Mouse (Mus musculus) gonadal fat pad, adult 2 months (tissue): ENCODE results near the gene Ccdc6. TPM values are rescaled to one million over a fixed set of nuclear protein-coding genes. Genes with fewer than 3 reads are reported as not detected.

Experiments
- DNase-seq: peaks from one replicate; pipeline ENCODE4 v3.0.0-alpha.2; 2012; ENCODE audit warnings: low read depth
- polyA plus RNA-seq: library from polyadenylated mRNA; depleted of rRNA; stranded (reverse); fragments of >200 nt; gene quantifications from 2 replicates; pipeline ENCODE4 v1.2.3, GENCODE M21; 2012

Gene Ccdc6
- polyA plus RNA-seq, 1 experiment: 28.7 TPM

DNA sequence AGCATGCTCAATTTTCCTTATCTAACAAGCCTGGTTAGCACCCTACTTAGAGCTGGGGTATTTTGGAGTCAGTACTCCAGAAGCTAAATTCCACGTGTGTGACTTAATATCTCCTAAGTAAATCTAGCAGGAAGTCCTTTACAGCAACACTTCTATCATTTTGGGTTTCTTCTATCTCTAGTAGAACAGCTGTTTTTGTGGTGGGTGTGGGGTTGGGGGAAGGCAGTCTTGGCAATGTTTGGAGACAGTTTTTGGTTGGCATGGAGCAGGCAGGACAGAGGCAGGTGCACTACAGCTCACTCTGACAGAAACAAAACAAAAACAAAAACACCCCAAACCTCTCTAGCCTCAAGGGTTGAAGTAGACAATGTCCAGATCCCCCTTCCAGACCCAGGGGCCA, 3.1 kb upstream of the Ccdc6 start:
- DNase-seq: no peak

DNA sequence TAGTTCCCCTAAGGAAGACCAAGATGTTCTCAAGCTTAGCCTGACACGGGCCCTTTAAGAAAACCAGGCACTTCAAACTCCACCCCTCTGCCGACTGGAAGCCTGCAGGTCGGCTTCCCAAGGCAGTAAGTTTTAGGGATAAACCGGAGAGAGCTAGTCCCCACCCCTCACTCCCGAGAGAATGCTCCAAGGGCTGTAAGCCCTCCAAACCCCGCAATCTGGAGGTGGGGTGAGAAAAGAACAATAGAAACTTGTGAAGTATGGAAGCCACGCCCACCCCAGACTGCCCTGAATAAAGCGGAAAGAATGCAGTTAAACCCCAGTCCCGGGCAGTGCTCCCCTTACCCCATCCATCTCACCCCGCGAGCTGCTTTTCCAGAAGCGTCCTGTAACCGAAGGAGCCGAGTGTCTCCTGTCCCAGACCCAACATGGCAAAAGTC, 1.9 kb upstream of the Ccdc6 start:
- DNase-seq: no peak

DNA sequence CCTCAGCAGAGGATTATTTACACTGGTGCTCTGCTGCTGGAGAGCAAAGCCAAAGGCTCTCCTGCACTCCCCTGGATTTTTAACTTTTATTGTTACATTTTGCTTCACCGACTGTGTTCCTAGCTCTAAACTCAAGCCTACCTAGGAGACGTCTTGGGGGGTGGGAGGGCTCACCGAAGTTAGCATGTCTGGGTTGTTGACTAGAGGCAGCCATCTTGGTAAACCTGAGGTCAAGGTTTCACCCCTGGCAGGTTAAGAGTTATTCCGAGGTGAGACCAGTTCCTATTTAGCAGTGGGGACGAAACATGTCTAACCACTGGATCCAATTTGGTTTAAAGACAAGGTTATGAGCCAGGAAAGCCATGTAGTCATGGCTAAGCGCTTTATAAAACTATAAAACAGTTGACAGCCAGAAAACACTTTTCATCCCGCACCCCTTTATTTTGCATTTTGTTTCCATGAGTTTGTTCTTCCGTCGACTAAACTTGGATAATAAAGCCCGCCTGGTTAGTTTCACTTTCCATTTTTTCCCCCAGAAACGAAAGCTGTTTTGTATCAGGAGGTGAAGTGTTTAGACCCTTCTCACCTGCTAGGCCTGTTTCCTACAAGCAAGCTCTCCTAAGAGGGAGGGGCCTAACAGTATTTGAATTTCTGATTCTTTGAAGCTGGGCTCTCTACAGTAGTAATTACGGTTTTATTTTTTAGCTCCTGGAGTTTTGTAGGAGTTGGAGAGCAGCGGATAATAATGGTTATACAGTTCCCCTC, 1.2 kb upstream of the Ccdc6 start:
- no peak for DNase-seq

DNA sequence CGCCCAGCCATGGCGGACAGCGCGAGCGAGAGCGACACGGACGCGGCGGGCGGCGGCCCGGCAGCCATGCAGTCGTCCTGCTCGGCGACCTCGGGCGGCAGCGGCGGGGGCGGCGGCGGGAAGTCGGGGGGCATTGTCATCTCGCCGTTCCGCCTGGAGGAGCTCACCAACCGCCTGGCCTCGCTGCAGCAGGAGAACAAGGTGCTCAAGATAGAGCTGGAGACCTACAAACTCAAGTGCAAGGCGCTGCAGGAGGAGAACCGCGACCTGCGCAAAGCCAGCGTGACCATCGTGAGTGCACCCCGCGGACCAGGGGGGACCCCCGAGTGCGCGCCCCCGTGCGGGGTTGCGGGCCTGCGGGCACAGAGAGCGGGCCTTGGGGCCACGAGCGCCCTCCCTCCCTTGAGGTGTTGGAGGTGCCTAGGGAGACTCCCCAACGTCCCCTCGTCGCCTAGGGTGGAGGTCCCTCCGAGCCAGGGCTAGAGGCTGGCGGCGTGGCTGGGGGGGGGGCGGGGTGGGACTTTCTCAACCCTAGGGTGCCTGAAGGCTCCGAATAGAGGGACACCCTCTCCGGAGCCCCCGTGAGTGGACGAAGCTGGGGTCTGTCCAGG, 475 bp downstream of the Ccdc6 start:
- no peak for DNase-seq

DNA sequence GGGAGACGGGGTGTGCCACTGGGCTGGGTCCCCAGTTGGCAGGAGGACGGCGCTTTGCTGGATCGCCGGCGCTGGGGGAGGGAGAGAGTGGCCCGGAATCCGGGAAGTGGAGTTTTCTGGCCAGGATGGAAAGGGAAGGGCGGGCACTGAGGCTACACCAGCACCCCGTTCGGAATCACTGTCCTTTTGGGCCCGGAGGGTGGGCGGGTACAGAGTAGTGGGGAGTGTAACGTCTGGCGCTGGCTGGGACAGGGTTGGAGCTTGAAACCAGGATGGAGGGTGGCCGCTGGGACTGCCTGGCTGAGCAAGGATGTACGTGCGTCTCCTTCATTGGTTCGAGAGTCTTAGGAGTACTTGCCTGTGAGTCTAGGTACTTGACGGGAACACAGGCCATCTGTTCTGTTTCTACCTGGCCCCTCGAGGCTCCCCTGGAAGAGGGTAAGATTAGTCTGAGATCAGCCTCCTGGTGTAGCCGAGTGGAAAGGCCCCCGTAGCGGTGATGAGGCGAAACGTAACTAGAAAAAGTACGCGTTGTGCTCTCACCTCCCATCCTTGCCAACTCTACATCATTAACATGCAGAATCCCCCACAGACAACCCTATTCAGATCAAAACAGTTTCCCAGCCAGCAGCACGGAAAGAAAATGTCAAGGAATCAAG, 1.1 kb downstream of the Ccdc6 start:
- no peak for DNase-seq

DNA sequence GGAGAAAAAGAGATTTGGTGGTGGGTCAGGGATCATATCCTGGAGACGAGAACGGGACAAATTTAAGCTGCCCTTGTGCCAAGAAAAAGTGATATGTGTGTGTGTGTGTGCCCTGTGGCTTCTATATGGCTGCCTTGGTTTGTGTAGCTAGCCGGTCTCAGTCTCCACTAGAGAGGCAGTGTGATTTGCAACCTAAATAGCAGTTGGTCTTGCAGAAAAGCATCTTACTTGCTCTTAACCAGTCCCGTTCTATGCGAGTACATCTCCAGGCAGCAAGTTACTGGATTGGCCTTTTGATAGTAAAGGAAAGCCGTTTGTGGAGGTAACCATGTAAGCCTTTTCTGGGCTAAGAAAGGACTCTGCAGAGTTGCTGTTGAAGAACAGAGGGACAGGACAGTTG, 1.7 kb downstream of the Ccdc6 start:
- DNase-seq: no peak

DNA sequence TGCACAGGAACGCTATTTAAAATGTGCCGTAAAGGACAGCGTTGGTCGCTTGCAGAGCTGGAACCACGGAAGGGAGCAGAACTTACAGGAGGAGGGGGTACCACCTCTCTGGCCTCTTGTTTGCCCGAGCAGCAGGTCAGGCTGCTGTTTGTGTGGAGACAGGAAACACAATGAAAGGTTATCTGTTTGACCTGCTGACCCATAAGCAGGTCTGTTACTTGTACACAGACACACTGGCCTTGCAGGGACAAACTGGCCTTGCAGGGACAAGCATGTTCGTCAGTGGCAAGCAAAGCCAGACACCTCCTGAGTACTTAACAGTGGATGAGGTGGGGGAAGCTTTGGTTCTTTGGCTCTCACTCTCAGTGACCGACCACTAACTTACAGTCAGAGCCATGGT, 2.1 kb downstream of the Ccdc6 start:
- no peak for DNase-seq

DNA sequence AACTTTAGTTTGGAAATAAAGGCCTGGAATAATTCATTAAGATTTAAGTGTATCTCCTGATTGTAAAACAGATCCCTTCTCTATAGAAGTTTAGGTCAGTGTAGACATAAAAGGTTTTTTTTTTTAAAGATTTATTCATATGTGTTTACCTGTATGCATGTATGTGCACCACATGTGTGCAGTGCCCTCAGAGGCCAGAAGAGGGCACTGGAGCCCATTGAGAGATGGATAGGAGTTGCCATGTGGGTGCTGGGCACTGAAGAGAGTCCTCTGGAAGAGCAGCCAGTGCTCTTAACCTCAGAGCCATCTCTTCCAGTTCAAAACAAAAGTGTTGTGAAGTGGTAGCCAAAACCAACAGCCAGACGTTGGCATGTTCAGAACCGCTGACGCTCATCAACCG, 5.2 kb downstream of the Ccdc6 start:
- no peak for DNase-seq

DNA sequence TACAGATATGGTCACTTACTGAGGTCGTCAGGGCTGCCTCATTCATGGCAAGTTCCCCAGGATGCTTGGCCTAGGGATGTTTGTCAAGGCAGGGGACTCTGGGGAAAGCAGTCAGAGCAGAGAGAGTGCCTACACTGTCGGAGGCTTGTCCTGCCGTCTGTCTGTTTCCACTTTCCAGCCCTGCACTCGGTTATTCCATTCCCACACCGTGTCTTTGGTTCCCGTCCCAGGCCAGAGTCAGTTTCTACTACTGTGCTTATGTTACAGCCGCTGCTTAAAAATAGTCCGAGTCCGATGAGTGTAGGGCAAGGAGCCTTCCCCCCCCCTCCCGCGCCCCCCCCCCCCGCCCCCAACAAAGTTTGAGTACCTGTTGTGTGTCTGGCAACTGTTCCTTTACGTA, 11.1 kb downstream of the Ccdc6 start:
- DNase-seq: no peak

DNA sequence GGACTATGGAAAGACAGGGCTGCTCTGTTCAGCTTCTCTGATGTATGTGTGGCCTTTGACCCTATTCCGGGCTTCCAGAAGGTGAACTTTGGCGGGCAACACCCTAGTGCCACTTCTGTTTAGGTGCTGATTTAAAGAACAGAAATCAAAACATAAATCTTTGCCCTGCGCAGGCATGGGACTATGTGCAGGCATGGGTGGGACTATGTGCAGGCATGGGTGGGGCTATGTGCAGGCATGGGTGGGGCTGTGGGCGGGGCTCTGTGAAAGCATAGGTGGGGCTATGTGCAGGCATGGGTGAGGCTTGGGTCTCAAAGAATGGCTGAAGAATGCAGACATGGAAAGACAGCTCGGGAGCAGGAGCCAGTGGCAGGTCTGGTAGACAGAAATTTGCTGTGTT, 13.1 kb downstream of the Ccdc6 start:
- DNase-seq: no peak

DNA sequence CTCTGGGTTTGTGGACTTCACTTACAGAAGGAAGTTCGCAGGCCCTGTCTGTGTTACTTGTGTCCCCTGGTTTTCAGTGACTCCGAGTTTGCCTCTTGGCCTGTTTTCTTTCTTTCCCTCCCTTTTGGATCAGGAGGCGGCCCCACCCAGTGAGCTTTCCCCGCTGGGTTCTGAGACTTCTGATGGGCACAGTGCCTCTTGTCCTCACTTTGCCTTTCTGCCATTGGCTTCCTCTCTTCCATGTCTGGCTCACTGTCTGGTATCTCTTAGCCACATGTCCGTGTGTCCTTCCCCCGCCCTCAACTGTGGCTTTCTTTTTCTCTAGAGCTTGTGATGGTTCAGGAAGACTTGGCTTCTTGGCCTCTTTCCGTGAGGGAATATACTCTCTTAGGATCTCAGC, 13.9 kb downstream of the Ccdc6 start:
- DNase-seq: no peak

DNA sequence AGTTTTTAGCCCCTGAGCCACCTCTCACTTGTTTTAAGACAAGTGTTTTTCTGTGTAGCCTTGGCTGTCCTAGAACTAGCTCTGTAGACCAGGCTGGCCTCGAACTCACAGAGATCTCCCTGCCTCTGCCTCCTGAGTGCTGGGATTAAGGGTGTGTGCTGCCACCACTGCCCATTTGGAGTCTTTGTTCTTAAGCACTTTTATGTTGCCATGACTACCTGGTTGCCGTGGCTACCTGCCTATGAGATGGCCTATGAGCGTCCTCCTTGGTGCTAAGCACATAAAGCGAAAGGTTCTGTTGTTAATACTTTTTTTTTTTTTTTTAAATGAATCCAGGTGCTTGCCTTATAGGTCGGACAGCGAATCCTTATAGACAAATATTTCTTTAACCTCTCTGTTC, 14.7 kb downstream of the Ccdc6 start:
- DNase-seq: no peak

DNA sequence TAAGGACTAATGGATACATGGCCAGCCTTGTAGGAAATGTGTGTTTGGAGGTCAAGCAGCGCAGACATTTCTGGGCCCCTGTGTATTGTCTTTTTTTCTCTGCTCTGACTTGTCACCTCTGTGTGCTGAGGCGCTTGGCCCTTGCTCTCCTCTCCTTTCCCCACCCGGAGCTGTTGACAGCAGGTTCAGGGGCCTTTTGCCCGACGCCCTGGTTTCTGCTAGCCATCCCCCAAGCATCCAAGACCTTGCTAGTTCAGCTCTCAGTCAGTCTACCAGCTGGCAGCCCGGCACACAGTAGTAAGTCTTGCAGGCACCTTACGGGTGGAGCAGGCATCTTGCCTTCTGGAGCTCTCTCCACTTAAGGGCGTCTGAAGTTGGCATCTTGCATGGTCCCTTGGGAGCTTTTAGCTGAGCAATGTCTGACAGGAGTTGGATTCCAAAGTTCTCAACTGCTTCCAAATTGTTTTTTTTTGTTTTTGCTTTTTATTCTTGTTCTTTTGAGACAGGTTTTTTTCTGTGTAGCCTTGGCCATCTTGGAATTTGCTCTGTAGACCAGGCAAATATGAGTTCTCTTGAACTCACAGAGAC, 17.2 kb downstream of the Ccdc6 start:
- no peak for DNase-seq

DNA sequence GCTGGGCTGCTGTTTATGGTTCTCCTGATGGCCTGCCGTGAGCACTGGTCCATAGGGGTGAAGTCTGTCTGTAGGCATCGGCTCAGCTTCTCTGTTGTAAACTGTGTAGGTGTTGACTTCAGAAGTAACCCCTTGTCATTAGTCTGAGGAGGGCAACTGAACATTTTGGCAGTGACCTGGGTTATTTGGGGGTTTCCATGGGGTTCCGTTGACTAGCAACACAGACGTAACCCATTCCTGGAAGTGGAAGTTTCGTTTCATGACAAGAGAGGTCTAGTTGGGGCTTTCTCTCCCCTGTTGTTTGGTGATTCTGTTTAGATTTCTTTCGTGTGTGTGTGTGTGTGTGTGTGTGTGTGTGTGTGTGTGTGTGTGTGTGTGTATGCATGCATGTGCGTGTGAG, 19.5 kb downstream of the Ccdc6 start:
- DNase-seq: no peak

DNA sequence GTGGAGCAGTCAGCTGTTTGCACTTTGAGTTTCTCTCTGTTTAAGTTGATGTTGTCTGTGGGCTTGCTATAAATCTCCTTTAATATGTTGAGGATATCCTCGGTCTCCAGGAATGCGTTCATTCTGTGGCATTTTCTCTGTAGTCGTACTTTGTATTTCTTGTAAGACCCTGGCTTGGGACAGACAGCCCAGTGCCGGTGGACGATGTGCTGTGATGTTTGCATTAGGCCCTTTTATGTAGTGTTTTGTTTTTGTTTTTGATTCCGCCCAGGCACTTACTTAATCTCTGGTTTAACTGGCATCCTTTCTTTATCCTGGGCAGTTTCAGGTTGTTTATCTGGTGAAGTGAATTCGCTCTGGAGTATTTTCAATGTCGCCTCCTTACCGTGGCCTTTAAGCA, 22.5 kb downstream of the Ccdc6 start:
- no peak for DNase-seq

DNA sequence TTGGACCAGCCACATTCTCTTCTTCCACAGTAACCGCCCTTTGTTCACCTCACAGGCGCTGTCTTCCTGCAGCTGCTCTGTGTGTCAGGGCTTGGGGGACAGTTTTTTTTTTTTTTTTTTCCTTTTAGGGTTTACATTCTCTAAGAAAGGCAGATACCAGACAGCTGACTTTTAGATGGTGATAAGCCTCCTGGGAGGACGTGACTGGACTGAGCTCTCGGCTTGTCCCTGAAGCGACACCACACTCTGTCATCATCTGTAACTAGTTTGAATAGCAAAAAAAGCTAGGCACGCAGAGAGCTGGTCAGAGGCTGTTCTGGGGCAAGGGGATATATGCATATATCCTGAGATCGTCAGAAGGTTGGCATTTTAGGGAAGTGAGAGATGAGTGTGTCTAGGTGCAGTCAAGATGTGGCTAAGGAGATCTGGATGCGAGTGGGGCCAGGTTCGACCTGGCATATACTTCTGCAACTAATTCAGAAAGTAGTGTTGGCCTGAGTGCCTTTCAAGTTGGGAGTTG, 23.0 kb downstream of the Ccdc6 start:
- DNase-seq: no peak

DNA sequence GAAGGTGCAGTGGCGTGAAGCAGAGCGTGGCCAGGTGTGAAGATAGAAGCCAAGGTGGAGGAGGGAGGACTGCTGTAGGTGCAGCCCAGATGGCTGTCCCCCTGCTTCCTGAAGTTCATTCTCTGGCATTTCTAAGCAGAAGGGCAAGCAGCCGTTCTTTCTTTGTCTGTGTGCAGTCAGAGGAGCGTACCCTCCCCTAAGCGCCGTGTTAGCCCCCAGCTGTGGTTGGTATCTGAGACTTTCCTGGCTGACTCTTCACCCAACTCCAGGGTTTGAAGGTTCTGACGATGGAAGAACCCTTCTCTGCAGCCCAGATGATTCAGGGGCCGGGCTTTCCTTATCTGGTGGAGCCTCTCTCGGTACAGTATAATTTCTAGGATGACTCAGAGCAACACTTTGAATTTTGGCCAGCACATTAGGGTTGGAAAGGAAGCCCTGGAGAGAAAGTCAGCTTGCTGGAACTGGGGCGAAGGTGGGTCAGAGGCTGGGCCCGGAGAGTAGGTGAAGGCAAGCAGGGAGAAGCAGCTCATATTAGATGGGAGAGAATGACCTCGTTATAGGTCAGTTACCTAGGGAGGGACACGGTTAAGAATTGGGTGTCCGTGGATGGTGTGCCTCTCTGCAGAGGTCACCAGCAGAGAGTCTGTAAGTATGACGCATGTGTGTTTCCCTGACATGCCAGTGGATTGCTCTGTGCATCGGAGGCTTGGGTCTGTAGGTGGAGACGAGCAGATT, 23.9 kb downstream of the Ccdc6 start:
- no peak for DNase-seq

DNA sequence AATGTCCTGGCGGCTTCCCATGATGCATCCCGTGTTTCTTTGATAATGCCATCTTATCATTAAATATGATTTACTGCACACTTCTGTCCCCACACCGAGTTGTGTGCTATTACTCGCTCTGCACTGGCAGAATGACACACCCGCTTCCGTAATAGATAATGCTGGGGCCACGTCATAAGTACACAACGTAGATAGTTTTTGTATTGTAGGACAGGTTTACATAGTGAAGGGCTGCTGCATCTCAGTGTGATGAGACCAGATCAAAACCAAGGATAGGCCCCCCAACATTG, 24.4 kb downstream of the Ccdc6 start:
- no peak for DNase-seq

DNA sequence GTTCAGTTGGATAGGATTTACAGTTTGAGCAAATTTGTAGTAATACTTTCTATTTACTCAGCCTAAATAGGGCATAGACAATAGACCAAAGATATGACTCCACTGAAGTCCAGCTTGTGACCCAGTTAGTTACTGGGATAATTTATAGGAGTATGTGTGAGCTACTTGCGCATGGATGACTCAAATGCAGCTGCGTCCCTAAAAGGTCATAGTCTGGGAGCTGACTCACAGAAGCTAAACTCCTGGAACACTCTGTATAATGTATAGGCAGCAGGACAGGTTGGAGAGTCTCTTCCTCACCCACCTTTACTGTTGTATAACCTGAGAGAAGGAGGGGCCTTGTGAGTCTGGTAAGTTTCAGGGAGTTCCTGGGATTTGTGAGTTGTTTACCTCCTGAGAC, 26.5 kb downstream of the Ccdc6 start:
- no peak for DNase-seq

DNA sequence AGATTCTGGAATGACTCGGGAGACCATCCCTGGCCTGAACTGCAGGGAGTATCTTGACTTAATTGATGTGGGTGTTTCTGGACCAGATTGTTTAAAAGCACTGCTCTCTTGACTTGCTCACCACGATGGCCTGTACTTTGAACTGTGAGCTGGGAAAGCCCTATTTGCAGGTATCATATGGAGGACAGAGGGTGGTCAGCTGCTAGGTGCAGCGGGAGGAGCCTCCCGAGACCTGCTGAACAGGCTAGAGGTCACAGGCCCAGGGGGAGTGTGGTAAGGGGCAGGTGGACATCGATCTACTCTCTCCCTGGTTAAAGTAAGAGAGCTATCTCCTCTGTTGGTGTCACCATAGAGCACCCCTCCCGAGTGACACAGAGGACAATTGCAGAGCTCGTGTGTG, 28.6 kb downstream of the Ccdc6 start:
- DNase-seq: no peak

DNA sequence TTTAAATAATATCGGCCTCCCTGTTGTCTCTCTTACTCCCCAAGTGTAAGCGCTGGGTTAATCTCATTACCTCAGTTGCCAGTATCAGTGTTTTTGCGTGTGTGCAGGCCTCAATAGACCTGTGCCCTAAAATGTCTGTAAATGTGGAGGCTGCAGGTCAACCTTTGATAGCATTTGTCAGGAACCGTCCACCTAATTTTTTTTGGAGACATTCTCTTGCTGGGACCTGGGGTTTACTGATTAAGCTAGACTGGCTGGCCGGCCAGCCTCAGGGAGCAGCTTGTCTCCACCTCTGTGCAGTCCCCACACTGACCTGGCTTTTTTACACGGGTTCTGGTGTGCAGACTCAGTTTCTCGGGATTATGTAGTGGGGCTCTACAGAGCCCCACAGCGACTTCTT, 30.4 kb downstream of the Ccdc6 start:
- no peak for DNase-seq

DNA sequence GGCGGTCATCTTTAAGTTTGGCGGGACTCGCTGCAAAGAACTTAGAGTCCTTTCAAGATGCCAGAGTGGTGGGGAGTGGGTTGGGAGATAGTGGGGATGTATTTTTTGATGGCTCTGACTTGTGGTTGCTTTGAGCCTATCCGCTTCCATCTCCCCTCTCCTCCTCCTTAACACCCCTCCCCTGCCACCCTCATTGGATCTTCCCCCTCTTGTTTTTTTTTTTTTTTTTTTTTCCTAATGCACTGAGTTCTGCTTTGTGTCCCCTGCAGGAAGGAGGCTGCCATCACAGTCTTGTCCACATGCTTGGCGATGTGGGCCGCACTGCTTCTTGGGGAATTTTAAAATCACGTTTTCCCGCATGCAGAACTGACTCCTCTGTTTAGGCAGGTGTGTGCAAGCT, 31.5 kb downstream of the Ccdc6 start:
- DNase-seq: no peak
